In genomic region chr11:54815659-54816058, GRCm38 (mm10) we compare ENCODE assay signal across 35 mouse cellular contexts.
"Had no signal": no experiment of that assay in that cellular context is flagged by ENCODE, and none has a peak within 500 bp of the region (broad histone marks: within the 10 kb centered on the region; RNA-seq: fewer than 3 reads in every experiment).

No protein-coding gene starts in this region.

- DNase-seq: heart, postnatal 10 days; heart, postnatal 14 days; heart, postnatal 36 days; heart, postnatal 4 days; kidney, adult 11 months; kidney, adult 18-20 months; kidney, adult 2 months; kidney, adult 8-10 months; kidney, adult 9 months; kidney, postnatal 10 days; kidney, postnatal 14 days; kidney, postnatal 25 days; kidney, postnatal 36 days; kidney, postnatal 4 days; layer of hippocampus, adult 9-11 months; layer of hippocampus, postnatal 36 days had no signal

- H3K9ac ChIP-seq: heart, embryonic 12.5 days; heart, embryonic 13.5 days; heart, embryonic 15.5 days; hindbrain, embryonic 12.5 days; hindbrain, embryonic 13.5 days; hindbrain, embryonic 14.5 days; hindbrain, embryonic 15.5 days; intestine, embryonic 15.5 days; kidney, embryonic 15.5 days had no signal

- H3K4me1 ChIP-seq: kidney, embryonic 15.5 days had no signal

- H3K36me3 ChIP-seq: heart, embryonic 10.5 days; heart, embryonic 12.5 days; heart, embryonic 13.5 days; heart, embryonic 15.5 days; hindbrain, embryonic 12.5 days; hindbrain, embryonic 13.5 days; hindbrain, embryonic 15.5 days; intestine, embryonic 15.5 days; kidney, embryonic 15.5 days had no signal

- H3K27me3 ChIP-seq: heart, embryonic 12.5 days; hindbrain, embryonic 12.5 days; hindbrain, embryonic 13.5 days; hindbrain, embryonic 15.5 days; intestine, embryonic 15.5 days had no signal

- H3K27ac ChIP-seq: heart, embryonic 10.5 days; heart, embryonic 13.5 days; heart, embryonic 15.5 days; hindbrain, embryonic 12.5 days; hindbrain, embryonic 13.5 days; hindbrain, embryonic 14.5 days; hindbrain, embryonic 15.5 days; hindbrain, postnatal 0 days; intestine, embryonic 15.5 days; kidney, embryonic 15.5 days; kidney, postnatal 0 days; layer of hippocampus, adult 2 months; left cerebral cortex, adult 2 months had no signal

- H3K9me3 ChIP-seq: heart, embryonic 10.5 days; heart, embryonic 12.5 days; heart, embryonic 13.5 days; heart, embryonic 15.5 days; hindbrain, embryonic 12.5 days; hindbrain, embryonic 13.5 days; hindbrain, embryonic 15.5 days; intestine, embryonic 15.5 days; kidney, embryonic 15.5 days had no signal

- ATAC-seq: hindbrain, embryonic 16.5 days; hindbrain, postnatal 0 days; inflammation-experienced regulatory T-cells, adult 6 months; intestine, embryonic 15.5 days; intestine, embryonic 16.5 days; intestine, postnatal 0 days had no signal

- H3K4me2 ChIP-seq: heart, embryonic 11.5 days; heart, embryonic 12.5 days; heart, embryonic 13.5 days; heart, embryonic 15.5 days; hindbrain, embryonic 12.5 days; hindbrain, embryonic 13.5 days; hindbrain, embryonic 14.5 days; hindbrain, embryonic 15.5 days; intestine, embryonic 15.5 days; kidney, embryonic 15.5 days had no signal

- H3K4me3 ChIP-seq: heart, embryonic 10.5 days; heart, embryonic 12.5 days; heart, embryonic 13.5 days; heart, embryonic 15.5 days; hindbrain, embryonic 12.5 days; hindbrain, embryonic 13.5 days; hindbrain, embryonic 15.5 days; intestine, embryonic 15.5 days; kidney, embryonic 15.5 days; layer of hippocampus, adult 2 months; left cerebral cortex, adult 2 months had no signal
